Mouse (Mus musculus) left cerebral cortex, postnatal 4 days (tissue): ENCODE data around the gene Ankrd66. TPM values are rescaled to one million over a fixed set of nuclear protein-coding genes. Genes with fewer than 3 reads are reported as not detected.
"Not testable (repeated sequence)": the region's sequence is repeated elsewhere in the genome, so short reads cannot be mapped to it uniquely, and the experiment has no call there.

Experiments used
- DNase-seq: peaks from one replicate; pipeline ENCODE4 v3.0.0-alpha.2; 2022
- intact Hi-C: fragments of 180-260 bp; cut with DNase I; formaldehyde crosslinking; loops from one replicate; pipeline ENCODE4 v1.15.1; 2025
- total RNA-seq, 2 experiments: library from RNA; stranded (reverse); gene quantifications; 2 replicates each; pipeline ENCODE4 v1.2.3; 2021

Gene Ankrd66
- total RNA-seq, 2 experiments from 2014 or later = 0.58 TPM; not detected in 1

GRCm38 (mm10) chr17:43544040-43544439 lies 601 bp upstream of the Ankrd66 start:
- intact Hi-C loops = no loop called here
- DNase-seq = no peak

GRCm38 (mm10) chr17:43538767-43539166 lies 4.7 kb downstream of the Ankrd66 start:
- DNase-seq = no peak
- intact Hi-C loops = no loop called here

GRCm38 (mm10) chr17:43536841-43537240 lies 6.6 kb downstream of the Ankrd66 start:
- intact Hi-C loops, DNase-seq: not testable (repeated sequence)

- DNase-seq = peak; percentile 77
- intact Hi-C loops = no loop called here
Measured at GRCm38 (mm10) chr17:43534362-43535222, 8.8 kb downstream of the Ankrd66 start.

GRCm38 (mm10) chr17:43531192-43531591 lies 12.2 kb downstream of the Ankrd66 start:
- intact Hi-C loops = no loop called here
- DNase-seq = no peak

- intact Hi-C loops = no loop called here
Measured at GRCm38 (mm10) chr17:43530507-43530906, 12.9 kb downstream of the Ankrd66 start.

GRCm38 (mm10) chr17:43520166-43520565 lies 23.3 kb downstream of the Ankrd66 start:
- intact Hi-C loops = no loop called here
- DNase-seq = no peak

More at GRCm38 (mm10) chr17:43530507-43530906, 12.9 kb downstream of the Ankrd66 start:
- DNase-seq = peak; percentile 29

GRCm38 (mm10) chr17:43518644-43519409 lies 24.6 kb downstream of the Ankrd66 start:
- peak; percentile 78 for DNase-seq
- intact Hi-C loops = loop anchor here (5.0 kb wide), 1 partner anchor 93 kb away; no protein-coding TSS in a partner anchor

GRCm38 (mm10) chr17:43510782-43511181 lies 32.7 kb downstream of the Ankrd66 start:
- intact Hi-C loops = no loop called here
- DNase-seq = no peak

GRCm38 (mm10) chr17:43504594-43504934 lies 38.9 kb downstream of the Ankrd66 start:
- DNase-seq = no peak
- intact Hi-C loops = no loop called here

GRCm38 (mm10) chr17:43503861-43504593 lies 39.4 kb downstream of the Ankrd66 start:
- no peak for DNase-seq
- intact Hi-C loops = no loop called here

- intact Hi-C loops = no loop called here
- DNase-seq = no peak
Measured at GRCm38 (mm10) chr17:43502592-43502991, 40.8 kb downstream of the Ankrd66 start, which contains the start of gene Mep1a. Gene Mep1a, minus strand, starts transcription at chr17:43502812.

- DNase-seq = no peak
- intact Hi-C loops = no loop called here
Measured at GRCm38 (mm10) chr17:43501631-43502030, 41.8 kb downstream of the Ankrd66 start.

- DNase-seq = no peak
- intact Hi-C loops = no loop called here
Measured at GRCm38 (mm10) chr17:43501223-43501622, 42.2 kb downstream of the Ankrd66 start.

GRCm38 (mm10) chr17:43500513-43500912 lies 42.9 kb downstream of the Ankrd66 start:
- intact Hi-C loops = no loop called here
- no peak for DNase-seq

- no peak for DNase-seq
- intact Hi-C loops = no loop called here
Measured at GRCm38 (mm10) chr17:43497521-43497920, 45.9 kb downstream of the Ankrd66 start.

- no peak for DNase-seq
- intact Hi-C loops = no loop called here
Measured at GRCm38 (mm10) chr17:43495502-43495901, 47.9 kb downstream of the Ankrd66 start.

- DNase-seq, intact Hi-C loops: not testable (repeated sequence)
Measured at GRCm38 (mm10) chr17:43490371-43490770, 53.1 kb downstream of the Ankrd66 start.

GRCm38 (mm10) chr17:43488439-43489151 lies 54.8 kb downstream of the Ankrd66 start:
- intact Hi-C loops = no loop called here
- DNase-seq = no peak

GRCm38 (mm10) chr17:43485982-43486381 lies 57.5 kb downstream of the Ankrd66 start:
- no peak for DNase-seq
- intact Hi-C loops = no loop called here
